Mouse (Mus musculus): ENCODE results near the gene Cep104.
A peak's percentile ranks its signal among the peaks of the same experiment; 100 is the strongest.

Cep104 gene

DNA sequence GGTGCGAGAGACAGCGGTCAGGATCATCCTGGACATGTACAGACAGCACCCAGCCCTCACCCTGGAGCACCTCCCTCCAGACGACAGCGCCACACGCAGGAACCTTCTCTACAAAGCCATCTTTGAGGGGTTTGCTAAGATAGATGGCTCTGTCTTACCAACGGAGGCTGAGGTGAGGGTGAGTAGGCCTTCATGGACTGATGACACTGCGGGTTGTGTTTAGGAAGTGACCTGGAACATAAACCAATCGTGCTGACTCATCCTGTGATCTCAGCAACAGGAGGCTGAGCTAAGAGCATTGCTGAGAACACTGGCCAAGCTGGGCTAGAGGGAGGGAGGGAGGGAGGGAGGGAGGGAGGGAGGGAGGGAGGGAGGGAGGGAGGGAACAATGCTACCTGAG is 18.5 kb downstream of the Cep104 start:
- DNase-seq (ENCODE audit: low spot score), result no peak

GRCm38 (mm10) chr4:154005488-154005887 is 30.5 kb downstream of the Cep104 start:
- no peak for DNase-seq (ENCODE audit: low spot score)

GRCm38 (mm10) chr4:154006264-154006663 is 31.3 kb downstream of the Cep104 start:
- no peak for DNase-seq (ENCODE audit: low spot score)

- DNase-seq (ENCODE audit: low spot score), result no peak
Measured at GRCm38 (mm10) chr4:154007759-154008158, 32.8 kb downstream of the Cep104 start.

- DNase-seq (ENCODE audit: low spot score), result no peak
Measured at GRCm38 (mm10) chr4:154010907-154011645, 36.1 kb downstream of the Cep104 start.

DNA sequence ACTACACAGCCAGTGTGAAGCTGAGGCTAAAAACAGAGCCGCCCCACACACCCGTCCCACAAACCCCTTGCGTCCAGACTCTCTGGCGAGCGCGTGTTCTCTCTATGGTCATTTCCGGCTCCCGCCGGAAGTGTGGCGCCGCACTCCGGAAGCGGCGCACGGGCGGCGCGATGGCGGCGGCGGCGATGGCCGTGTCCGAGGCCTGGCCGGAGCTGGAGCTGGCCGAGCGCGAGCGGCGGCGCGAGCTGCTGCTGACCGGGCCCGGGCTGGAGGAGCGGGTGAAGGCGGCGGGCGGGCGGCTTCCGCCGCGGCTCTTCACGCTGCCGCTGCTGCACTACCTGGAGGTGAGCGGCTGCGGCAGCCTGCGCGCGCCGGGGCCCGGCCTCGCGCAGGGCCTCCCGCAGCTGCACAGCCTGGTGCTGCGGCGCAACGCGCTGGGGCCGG is 36.7 kb downstream of the Cep104 start, which contains the start of gene Lrrc47:
Gene Lrrc47 (plus strand): TSS at position 86 of the 444 bp plus-strand sequence.
- peak; percentile 72 for DNase-seq (ENCODE audit: low spot score)

GRCm38 (mm10) chr4:154012132-154012882 is 37.3 kb downstream of the Cep104 start:
- no peak for DNase-seq (ENCODE audit: low spot score)

DNA sequence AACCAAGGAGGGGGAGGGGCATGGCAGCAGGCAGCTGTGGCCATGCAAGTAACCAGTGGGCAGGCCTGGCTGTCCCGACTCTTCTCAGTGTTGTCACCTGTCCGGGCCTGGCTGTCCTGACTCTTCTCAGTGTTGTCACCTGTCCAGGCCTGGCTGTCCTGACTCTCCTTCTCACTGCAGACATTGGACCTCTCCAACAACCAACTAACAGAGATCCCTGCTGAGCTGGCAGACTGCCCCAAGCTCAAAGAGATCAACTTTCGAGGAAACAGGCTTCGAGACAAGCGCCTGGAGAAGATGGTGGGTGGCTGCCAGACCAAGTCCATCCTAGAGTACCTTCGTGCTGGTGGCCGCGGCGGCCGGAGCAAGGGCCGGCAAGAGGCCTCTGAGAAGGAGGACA is 40.5 kb downstream of the Cep104 start:
- DNase-seq (ENCODE audit: low spot score), result no peak

DNA sequence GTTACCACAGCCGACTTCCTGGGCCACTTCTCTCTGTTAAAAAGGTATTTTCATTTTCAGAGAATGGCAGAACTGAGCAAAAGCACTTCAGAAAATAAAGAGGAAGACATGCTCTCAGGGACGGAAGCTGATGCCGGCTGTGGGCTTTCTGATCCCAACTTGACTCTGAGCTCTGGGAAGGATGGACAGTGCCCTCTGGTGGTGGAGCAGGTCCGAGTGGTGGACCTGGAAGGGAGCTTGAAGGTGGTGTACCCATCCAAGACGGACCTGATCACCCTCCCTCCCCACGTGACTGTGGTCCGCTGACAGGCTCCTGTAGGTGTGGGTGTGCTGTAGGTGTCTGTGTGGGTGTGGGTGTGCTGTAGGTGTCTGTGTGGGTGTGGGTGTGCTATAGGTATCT is 44.6 kb downstream of the Cep104 start:
- peak; percentile 50 for DNase-seq (ENCODE audit: low spot score)

DNA sequence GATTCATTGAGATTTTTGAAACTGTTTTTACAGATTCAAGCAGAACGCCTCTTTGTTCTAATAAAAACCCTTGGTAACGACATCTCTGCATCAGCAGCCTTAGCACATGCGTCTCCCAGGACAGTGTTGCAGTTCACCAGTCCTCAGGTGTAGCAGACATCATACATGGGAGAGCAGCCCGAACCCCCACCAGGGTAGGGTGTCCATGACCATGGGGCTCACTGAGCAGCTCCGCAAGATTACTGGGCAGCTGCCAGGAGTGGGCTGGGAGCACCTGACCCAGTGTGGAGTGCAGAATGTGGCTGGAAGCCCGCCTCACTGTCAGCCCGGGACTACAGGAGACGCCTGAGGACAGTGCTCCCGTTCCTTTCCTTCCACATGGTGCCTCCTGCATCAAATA is 46.4 kb downstream of the Cep104 start:
- DNase-seq (ENCODE audit: low spot score), result no peak

GRCm38 (mm10) chr4:154022407-154022806 is 47.4 kb downstream of the Cep104 start:
- no peak for DNase-seq (ENCODE audit: low spot score)

- no peak for DNase-seq (ENCODE audit: low spot score)
Measured at GRCm38 (mm10) chr4:154022844-154023243, 47.9 kb downstream of the Cep104 start.

DNA sequence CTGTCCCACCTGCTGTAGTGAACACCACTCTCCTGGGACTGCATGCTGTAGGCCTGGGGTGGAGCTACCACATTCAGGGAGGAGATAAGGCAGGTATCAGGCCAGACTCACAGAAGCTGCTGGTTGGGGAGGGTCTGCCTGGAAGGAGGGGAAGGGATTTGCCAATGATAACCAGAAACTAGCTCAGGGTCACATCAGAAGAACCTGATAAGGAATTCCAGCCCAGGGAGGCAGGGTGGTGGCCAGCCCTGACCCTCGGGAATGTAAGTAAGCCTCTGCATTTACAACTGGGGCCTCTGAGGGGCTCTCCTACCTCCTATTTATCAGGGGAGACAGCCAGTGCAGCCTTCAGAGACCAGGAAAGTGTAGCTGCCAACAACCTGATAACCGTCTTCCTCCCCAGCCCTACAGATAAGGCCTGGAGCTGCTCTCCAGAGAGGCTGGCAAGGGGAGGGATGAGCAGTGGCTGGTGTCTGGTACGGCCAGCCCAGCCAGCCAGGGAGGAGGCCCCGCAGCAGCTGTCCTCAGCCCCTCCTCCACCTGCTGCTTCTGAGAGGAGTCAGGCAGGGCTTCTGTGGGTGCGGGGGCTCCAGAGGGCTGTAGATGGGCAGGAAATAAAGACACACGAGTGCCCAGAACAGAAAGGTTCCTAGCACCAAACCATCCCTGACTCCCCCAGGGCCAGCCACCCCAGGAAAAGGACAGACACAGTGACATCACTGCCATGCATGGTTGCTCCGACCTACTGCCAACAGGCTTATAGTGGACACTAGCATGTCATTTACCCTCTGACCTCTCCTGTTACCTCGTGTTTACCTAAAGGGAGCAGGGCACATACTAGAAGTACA is 49.0 kb downstream of the Cep104 start:
- no peak for DNase-seq (ENCODE audit: low spot score)

GRCm38 (mm10) chr4:154024729-154025521 is 49.9 kb downstream of the Cep104 start:
- no peak for DNase-seq (ENCODE audit: low spot score)

DNA sequence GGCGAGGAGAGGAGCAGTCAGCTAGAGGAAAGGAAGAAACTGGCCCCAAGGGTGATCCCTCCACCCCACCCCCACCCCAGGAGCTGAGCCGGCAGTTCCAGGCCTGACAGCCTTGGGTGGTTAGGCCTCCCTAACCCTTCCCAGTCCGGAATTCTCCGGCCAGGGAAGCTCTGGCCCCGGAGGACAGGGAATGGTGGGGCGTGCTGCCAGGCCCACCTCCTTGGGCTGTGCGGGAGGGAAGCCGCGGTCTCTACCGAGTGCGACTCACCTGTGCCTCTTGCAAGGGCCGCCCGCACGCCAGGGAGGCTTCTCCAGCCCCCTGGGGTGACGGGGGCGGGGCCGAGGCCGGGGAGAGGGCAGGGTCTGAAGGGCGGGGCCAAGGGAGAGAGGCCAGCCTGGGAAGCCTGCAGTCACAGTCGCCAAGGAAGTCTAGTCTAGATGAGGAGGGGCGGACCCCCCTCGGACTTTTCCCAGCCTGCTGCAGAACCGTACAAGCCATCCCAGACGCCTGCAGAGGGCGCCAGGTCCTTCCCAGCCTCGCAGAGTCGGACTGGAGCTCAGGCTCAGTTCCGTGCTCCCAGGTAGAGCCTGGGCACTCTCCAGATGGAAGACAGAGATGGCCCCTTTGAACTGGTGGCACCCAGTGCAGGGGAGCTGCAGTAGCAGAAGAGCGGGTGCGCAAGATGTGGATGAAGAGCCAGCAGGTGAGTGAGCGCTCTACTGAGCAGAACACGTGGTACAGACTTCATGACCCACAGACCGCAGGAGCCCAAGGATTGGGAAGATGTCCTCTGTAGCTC is 50.8 kb downstream of the Cep104 start, which contains the start of gene Smim1:
Gene Smim1 (minus strand): TSS at position 590 of the 800 bp plus-strand sequence.
- peak; percentile 60 for DNase-seq (ENCODE audit: low spot score)

- DNase-seq (ENCODE audit: low spot score), result no peak
Measured at GRCm38 (mm10) chr4:154026441-154026761, 51.4 kb downstream of the Cep104 start.

- DNase-seq (ENCODE audit: low spot score), result no peak
Measured at GRCm38 (mm10) chr4:154028066-154028465, 53.1 kb downstream of the Cep104 start.

- no peak for DNase-seq (ENCODE audit: low spot score)
Measured at GRCm38 (mm10) chr4:154028646-154029045, 53.7 kb downstream of the Cep104 start.

GRCm38 (mm10) chr4:154037123-154037522 is 62.1 kb downstream of the Cep104 start:
- DNase-seq (ENCODE audit: low spot score), result no peak

GRCm38 (mm10) chr4:154042577-154042976 is 67.6 kb downstream of the Cep104 start, which contains the start of gene Ccdc27:
Gene Ccdc27 (minus strand): TSS chr4:154042677.
- no peak for DNase-seq (ENCODE audit: low spot score)

- DNase-seq (ENCODE audit: low spot score), result no peak
Measured at GRCm38 (mm10) chr4:154045837-154046236, 70.8 kb downstream of the Cep104 start.

All from urinary bladder, postnatal 25 days (tissue).